Mouse (Mus musculus): ENCODE measurements around the gene Fstl4.

DNA sequence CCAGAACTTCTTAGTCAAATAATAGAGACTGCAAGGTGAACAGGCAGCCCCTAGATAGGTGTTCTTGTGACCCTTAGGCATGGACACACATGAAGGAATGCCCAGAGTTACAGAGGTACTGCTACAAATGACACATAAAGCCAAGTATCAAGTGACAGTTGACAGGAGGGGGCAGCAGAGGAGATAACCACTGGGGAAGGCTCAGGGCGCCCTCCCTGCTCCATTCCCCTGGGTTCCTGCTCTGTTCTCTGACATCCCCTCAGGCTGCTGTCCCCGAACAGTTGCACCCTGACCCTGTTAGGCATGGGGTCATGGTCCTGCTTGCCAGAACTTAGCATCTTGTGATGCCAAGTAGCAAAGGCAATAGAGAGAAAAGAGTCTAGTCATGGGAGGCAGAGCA, 402.0 kb downstream of the Fstl4 start:
- TF ChIP-seq BHLHE40 (IDR thresholded peaks at IDR 0.05; ENCODE audit: borderline replicate concordance, low read depth, low read length) (no peak), GATA1 (IDR thresholded peaks at IDR 0.05; ENCODE audit: low read depth, low read length) (no peak), E2F4 (IDR thresholded peaks at IDR 0.05; ENCODE audit: borderline replicate concordance, low read depth, low read length) (no peak), UBTF (IDR thresholded peaks at IDR 0.05; ENCODE audit: borderline replicate concordance, insufficient read depth, low read depth, low read length) (no peak), TAL1 (IDR thresholded peaks at IDR 0.05; ENCODE audit: low read length) (no peak)

Data from MEL (cell line).